Mouse (Mus musculus) gastrocnemius, postnatal 25 days (tissue): ENCODE data around the gene Armcx4. TPM values are rescaled to one million over a fixed set of nuclear protein-coding genes. Genes with fewer than 3 reads are reported as not detected.

Source experiments
- total RNA-seq, 2 experiments: library from RNA; stranded (reverse); gene quantifications; 1 replicate in 1 of 2; 2 replicates in 1 of 2; pipeline ENCODE4 v1.2.3; 2021

Gene Armcx4
- total RNA-seq, 2 experiments from 2014 or later, result 14.4 to 17.8 TPM

Other genes starting within 250 kb of the Armcx4 start
- gene Taf7l, start 210.0 kb upstream of the Armcx4 start, total RNA-seq, result not detected
- 10 to 100 TPM; 15.9 to 16.2 TPM for gene Timm8a1, start 144.7 kb upstream of the Armcx4 start, total RNA-seq
- under 1 TPM; 0.59 to 0.67 TPM for gene Btk, start 102.9 kb upstream of the Armcx4 start, total RNA-seq
- 100 to 1,000 TPM in 1 of 2 experiments, 10 to 100 TPM in 1; 87.8 to 120 TPM for gene Rpl36a, start 100.9 kb upstream of the Armcx4 start, total RNA-seq
- 1 to 10 TPM; 1.4 to 2.1 TPM for gene Gla, start 85.4 kb upstream of the Armcx4 start, total RNA-seq
- 10 to 100 TPM; 47.6 to 49.5 TPM for gene Hnrnph2, start 85.3 kb upstream of the Armcx4 start, total RNA-seq
- 1 to 10 TPM; 2.8 to 3.6 TPM for gene Armcx1, start 31.4 kb downstream of the Armcx4 start, total RNA-seq
- 1 to 10 TPM; 1.6 to 2.2 TPM for gene Armcx6, start 64.9 kb downstream of the Armcx4 start, total RNA-seq
- gene Armcx3, start 70.1 kb downstream of the Armcx4 start, total RNA-seq, result 10 to 100 TPM; 24.6 to 31.7 TPM
- 1 to 10 TPM; 4.8 to 5.0 TPM for gene Armcx2, start 122.7 kb downstream of the Armcx4 start, total RNA-seq